Mouse (Mus musculus): ENCODE results near the gene Pou2f2.
A peak's percentile ranks its signal among the peaks of the same experiment; 100 is the strongest.

The Pou2f2 gene

DNA sequence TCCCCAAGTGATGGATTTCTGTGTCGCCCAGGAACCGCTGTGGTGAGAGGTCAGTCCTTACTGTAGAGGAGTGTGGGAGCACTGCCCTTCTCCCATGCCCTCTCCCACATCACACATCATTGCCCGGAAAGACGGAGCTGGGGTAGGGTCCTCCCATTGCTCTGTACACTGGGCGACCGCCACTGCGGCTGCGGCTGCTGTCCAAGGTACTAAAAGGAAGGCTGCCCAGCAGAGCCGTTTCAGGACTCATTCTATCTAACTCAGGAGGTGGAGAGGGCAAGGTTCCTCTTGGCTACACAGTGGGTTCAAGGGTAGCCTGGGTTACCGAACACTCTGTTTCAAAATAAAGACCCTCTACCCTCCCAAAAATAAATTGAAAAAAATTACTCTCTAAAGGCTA is 33.6 kb downstream of the Pou2f2 start:
- DNase-seq (ENCODE audit: low spot score in 2 of 2): no peak

DNA sequence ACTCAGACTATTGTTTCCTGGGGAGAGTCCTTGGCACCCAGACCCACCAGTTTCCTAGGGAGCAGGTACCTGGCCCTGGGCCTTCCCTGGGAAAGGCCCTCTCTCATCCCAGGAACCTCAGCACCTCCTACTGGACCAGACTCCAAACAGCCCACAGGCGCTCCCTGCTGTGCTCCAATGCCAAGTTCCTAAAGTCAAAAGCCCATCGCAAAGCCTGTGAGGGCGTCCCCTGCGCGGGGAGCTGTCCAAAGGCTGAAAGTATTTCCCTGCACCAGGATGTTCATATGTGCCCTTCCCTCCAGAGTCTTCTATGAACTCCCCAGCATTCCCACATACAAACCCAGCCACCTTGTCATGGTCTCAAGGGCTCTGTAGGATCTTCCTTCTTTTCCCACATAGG is 37.8 kb downstream of the Pou2f2 start:
- no peak for DNase-seq (ENCODE audit: low spot score in 2 of 2)

DNA sequence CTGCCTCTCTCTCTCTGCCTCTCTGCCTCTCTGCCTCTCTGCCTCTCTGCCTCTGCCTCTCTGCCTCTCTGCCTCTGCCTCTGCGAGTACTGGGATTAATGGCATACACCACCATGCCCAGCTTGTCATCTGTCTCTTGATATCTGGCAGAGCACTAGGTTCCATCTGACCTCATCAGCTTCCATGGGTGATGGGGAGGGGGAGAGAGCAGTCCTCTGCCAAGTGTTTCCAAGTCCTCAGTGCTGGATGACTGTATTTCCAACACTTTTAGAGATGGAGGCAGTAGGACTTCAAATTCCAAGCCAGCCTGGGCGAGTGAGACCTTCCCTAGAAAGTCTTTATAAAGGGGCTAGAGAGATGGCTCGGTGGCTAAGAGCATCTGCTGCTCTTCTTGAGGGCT is 42.0 kb downstream of the Pou2f2 start:
- no peak for DNase-seq (ENCODE audit: low spot score in 2 of 2)

DNA sequence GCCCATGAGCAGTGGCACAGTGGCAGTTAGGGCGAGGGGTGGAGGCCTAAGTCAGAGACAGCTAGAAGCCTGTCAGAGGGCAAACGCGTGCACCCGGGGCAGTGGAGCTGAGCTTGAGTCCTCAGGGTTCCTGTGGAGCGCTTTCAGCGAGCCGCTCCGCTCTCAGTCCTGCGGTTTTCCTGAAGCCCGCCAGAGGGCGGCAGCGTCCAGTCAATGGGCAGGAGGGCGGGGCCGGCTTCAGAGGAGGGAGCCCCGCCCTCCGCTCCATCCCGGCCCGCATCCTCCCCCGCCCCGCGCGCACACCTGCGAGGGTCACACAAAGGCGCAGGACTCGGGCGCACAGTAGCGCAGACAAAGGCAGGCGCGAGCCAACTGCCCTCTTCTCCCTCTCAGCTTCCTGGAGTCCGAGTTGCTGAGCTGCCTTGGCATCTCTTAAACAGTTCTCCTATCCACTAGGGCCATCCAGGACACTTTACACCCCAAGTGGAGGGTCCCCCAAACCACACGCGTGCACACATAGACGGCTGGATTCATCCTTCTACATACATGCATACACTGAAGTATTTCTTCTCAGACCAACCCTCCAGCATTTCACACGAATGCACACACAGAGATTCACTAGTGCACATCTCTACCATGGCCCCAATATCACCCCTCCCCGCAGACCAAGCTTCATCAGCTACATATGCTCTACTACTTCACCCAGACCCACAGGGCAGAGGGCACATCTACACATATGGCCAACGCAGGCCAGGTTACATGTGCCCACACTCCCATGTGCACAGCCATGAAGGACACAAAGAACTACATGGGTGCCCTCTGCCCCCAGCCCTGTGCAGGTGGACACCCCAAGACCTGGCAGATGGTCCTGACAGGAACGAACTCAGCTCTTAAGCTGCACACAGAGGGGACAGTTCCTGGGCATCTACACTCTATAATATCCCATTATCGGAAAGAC is 46.2 kb downstream of the Pou2f2 start:
- DNase-seq (ENCODE audit: low spot score in 2 of 2): peak; percentile 86

DNA sequence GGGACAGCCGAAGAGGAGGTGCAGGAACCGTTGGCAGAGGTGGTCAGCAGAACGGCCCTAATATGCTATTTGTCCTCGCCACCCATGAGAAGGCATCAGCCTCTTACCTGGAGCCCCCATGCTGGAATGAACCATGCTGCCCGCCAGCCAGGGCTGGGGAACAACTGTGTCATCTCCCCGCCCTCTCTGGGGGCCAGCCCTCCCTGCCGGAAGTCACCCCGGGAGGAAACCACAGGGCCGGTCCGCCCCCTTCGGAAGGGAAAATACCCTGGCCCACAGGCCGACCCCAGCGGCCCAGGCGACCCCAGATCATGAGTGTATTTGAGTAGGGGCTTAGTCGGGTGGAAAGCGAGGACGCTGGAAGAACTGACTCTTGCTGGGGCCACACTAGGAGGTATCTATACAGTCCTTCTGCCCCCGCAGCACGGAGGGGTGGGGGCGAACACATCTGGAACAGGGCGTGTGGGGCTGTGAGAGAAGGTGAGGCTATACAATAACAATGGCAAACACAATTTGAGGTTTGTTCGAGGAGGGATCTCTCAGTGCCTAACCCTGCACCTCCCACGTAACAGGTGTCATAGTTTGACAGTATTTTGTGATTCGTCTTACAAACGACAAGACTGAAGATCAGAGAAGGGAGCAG is 47.1 kb downstream of the Pou2f2 start:
- DNase-seq (ENCODE audit: low spot score in 2 of 2): peak; percentile 88 to 89

DNA sequence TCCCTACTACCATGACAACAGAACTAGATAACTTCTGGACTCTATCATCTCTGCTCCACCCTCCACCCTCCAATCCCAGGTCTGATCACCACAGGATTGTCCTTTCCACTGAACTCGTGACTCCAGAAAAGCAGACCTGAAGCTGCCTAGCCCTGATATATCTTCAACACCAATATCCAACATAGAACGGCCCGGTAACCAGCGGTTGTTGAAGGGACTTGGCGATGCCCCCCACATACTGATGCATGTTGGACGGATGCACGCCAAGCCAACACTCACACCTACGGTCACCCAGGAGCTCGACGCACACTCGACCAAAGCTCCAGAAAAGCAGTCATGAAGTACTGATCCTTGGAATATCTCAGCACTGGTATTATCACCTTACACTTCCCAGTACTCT is 48.3 kb downstream of the Pou2f2 start:
- no peak for DNase-seq (ENCODE audit: low spot score in 2 of 2)

DNA sequence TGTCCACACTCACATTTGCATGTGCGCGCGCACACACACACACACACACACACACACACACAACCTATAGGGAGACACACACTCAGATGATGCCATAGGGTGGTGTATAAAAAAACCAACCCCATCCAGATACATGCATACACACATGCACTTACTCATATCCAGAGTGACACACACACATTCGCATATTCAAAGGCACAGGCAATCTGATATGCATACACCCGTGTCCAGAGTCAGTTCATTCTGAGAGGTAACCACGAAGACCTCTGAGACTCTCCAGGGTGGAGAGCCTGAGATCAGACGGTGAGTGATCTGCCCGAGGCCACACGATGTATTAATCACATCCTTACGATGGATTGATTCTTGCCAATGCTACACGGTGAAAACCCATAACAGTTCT is 49.0 kb downstream of the Pou2f2 start:
- no peak for DNase-seq (ENCODE audit: low spot score in 2 of 2)

DNA sequence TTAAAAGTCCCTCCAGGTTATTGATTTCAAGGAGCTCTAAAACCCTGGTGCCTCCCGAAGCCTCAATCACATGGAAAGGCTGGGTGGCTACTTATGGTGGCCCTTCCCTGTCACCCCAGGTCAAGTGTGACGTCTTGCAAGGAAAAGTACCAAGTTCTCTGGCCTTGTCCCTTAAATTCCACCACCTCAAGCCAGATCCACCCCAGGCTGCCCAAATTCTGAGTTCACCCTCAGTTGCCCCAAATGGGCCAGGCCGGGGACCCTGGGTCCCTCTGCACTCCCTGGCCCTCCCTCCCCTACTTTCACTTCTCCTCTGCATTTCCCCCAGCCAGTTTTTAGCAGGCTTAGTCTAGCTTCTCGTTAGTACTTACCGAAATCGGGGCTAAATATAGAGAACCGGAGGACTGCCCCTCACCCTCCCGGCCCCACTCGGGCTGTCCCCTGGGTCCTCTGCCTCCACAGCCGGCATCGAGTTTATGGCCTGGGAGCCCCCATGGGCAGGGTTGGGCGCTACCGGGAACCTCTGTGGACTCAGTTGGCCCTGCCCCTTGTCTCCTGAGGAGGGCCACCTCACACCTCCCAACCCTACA is 50.0 kb downstream of the Pou2f2 start:
- peak; percentile 93 for DNase-seq (ENCODE audit: low spot score in 2 of 2)

DNA sequence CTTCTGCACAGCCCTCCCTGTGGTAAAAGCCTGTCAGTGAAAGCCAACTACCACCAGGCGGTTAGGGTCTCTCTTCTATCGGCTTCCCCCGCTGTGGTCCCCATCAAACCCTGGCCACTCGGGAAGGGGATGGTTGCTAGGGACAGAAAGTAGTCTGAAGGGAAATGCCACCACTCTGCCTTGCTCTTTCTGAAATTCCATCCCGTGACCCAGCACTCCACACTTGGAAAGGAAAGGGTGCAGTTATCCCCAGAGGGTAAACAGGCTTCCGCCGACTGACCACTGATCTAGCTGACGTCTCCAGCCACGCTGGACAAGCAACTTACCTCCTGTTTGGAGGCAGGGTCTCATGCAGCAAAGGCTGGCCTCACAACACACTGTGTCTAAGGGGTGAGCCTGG is 51.6 kb downstream of the Pou2f2 start:
- DNase-seq (ENCODE audit: low spot score in 2 of 2): no peak

DNA sequence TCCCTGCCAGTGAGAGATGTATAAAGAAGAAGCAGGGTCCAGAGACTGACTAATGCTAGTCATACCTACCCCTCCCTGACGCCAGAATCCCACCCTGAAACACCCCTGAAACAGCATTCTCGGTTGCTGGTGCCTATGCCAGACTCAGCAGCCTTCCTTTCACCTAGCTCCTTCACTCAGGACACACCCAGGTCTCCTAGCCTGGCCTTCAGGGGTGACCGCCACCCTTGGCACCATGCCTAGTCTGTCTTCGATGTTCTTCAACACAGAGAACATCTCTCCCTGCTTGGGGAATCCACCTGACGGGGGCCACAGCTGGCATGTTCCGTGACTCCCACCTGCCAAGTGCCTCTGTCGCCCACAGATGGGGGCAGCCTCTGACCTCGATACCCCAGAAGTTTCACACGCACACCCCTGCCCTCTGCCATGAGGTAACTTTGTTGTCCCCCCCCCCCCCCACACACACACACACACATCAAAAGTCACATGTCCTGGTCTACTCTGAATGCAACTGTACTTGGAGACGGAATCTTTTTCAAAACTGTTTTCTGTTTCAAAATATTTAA is 53.7 kb downstream of the Pou2f2 start:
- no peak for DNase-seq (ENCODE audit: low spot score in 2 of 2)

DNA sequence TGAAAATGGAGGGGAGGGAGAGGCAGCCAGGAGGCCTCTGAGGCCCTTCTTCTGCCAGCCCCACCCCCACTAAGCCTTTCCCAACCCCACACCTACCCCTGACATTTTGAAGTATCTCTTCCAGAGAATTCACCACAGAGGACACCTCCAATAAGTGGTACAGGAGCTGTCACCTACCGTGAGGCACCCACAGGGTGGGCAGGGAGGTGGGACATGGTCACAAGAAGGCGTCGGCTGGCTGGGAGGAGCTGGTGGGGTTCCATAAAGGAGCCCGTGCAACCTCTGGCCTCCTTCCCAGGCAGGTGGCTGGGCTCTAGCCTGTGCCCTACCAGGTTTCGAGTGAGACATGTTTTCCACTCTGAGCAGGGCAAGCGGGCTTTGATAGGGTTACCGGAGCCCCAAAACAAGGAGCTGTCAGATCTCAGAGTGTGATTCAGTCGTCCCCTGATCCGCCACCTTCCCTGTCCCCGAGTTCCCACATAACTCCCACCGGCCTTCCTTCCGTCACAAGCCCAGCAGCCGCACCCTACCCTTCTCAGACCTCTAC is 58.2 kb downstream of the Pou2f2 start:
- no peak for DNase-seq (ENCODE audit: low spot score in 2 of 2)

DNA sequence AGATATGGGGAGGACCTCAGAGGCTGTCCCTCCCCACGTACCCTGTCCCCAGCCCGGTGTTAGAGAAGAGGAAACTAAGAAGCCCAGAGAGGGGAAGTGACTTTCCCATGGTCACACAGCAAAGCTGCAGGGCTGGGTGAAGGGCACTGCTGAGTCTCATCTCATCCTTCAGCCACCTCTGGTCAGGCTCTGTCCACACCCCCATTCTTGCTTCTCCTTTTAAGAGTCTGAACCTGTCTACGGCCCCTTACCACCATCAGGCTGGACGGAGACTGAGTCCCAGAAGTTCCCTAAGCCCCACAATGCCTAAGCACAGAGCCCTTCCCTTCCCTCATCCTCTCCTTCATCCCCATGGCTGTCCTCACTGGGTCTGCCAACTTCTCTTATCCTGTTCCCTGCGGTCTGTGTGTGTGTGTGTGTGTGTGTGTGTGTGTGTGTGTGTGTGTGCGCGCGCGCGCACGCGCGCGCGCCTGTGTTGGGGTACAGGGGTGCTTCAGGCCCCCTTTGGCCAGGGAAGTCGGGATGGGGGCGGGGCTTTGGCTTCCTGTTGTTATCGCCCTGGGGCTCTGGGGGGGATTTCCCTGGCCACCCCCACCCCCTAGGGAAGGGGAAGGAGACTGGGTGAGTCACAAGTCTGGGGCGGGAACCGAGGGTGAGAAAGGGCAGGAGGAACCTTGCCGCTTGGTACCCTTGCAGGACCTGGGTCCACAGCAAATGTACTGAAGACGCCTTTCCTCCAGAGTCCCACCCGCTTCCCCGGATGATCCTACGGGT is 59.3 kb downstream of the Pou2f2 start:
- peak; percentile 92 to 94 for DNase-seq (ENCODE audit: low spot score in 2 of 2)

DNA sequence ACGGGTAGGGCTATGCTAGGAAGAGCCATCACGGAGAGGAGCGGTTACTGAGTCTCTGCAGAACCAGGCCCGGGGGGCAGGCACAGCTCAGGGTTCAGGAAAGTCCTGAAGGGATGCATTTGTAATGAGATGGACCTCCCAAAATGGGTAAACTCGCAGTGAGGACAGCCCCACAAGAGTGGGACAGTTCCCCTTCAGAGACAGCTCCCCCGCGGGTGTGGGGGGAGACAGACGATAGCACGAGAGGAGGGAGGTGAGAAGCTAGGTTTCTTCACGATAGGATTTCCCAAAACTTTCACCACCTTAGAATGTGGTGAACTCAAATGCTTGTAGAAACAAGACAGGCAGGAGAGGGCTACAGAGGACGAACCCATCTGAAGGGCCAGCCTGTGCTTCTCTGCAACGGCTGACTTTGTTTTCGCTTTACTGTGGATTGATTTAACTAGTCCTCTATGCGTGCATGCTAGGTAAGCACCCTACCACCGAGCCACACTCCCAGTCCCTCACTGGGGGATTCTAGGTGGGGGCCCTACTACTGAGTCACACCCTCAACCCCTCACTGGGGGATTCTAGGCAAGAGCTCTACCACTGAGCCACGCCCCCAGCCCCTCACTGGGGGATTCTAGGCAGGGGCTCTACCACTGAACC is 66.4 kb downstream of the Pou2f2 start:
- no peak for DNase-seq (ENCODE audit: low spot score in 2 of 2)

DNA sequence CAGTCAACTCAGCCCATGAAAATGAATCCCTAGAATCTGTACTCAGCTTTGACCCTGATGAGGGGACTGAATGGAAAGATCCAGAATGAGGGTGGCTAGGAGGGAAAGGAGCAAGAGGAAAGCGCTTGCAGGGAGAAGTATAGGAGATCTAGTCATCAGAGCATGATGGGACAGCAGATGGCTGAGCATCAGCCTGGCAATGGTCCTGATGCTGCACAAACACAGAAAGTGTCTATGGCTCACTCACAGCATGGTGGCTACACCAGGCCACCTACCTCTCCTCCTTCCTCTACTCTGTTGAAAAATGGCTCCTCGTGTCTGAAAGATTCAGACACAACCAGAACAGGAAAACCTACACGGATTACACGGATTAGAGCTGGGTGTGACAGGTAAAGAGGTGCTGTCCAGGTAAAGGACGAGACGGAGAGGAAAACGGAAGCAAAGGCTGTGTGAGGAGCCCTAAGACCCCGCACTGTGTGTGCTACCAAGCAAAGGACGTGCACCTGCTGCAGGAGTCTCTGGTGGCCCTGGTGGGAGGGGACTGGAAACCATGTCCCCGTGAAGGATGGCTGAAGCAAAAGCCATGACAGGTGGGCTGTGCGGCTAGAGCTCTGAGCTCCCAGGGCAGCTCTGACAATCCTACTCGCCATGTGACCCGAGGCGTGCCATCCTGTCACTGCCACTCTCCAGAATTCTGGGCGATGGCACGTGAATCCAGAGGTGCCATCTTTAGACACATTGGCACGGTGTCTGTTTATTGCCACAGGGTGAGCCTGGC is 67.2 kb downstream of the Pou2f2 start:
- peak; percentile 68 to 73 for DNase-seq (ENCODE audit: low spot score in 2 of 2)

DNA sequence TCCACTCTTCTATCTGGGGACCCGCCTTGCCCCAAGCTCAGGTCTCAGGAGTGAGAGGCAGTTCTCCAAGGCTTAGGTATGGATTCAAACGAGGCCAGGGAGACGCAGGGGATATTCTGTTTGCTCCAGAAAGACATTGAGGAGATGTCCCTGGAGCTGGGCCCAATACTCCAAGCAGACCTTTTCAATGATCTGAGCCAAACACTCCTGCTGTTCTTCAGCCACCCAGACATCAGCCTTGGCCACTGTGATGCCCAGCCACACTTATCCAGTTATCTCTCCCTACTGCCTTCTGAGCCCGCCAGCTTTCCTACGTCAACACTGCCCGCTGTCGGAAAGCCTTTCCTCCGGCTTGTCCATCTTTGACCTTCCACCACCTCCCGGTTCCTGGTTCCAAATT is 69.2 kb downstream of the Pou2f2 start:
- DNase-seq (ENCODE audit: low spot score in 2 of 2): no peak

DNA sequence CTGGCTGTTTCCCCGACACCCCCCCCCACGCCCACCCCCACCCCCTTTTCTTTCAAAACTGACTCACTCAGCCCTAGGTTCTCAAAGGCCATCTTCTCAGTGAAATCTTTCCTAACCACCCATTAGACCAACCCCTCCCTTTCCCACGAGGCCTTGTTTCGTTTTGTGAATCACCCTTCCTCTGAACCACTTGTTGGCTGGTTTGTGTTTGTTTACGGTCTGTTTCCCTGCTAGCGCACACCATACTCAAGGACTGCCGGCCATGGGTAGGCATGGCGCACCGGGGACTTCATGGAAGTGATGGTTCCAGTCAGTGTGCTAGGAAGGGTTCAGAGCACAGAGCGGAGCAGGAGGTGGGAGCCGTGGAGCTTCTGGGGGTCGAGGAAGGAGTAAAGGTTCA is 70.2 kb downstream of the Pou2f2 start:
- no peak for DNase-seq (ENCODE audit: low spot score in 2 of 2)

DNA sequence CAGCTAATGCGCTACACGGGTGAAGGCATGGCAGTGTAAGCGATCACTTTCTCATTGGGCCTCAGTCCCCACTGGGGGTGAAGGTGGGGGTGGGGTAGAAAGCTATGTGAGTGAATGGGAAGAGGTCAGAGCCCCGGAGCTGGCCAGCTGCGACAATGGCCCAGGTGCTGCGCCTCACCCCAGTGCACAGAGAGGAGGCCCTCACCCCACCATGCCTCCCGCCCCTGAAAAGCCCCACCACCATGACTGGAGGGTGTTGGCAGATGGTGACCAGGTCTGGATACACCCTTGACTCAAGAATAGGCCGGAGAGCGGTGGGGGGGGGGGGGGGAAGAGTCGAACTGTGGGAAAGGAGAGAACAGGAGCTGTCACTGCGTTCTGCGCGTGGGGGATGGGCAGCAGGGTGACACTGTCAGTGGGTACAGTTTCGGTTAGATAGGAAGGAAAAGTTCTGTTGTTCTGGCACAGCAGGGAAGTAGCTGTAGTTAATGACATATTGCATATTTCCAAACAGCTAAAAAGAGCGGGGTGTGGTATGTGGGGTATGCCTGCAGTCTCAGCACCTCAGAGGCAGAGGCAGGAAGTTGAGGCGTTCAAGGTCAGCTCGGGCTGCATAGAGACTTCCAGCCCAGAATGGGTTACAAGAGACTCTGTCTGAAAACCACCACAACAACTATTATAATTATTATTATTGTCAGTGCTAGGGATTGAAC is 72.6 kb downstream of the Pou2f2 start:
- peak; percentile 75 to 76 for DNase-seq (ENCODE audit: low spot score in 2 of 2)

DNA sequence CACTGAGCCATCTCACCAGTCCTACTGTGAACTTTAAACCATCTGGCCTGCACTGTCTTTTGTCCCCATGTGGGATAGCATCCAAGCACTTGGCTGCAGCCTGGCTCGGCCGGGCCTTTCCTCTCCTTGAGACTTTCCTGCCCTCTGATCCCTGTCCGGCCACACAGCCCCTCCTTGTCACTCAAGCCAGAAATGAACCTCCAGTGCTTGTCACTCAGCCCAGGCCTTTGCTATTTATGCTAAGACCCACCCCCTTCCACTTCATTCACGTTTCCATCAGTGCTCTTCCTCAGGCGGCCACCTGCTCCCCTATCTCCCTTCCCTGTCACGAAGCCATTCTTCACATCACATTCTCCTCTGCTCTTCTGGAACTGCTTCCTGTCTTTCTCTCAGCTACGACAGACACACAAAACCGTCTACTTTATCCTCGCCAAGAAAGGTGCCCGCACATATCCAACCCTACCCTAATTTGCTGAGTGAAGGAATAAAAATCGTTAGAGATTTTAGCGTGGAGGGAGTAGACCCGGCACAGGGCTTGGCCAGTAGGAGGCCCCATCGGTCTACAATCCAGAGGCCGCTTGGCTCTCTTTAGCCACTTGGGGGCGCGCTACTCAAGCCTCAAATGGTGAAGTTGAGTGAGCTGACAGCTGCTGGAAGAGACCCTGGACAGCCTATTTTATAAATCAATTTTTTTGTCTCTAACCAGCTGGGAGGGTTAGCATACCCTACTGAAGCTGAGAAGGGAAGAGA is 73.9 kb downstream of the Pou2f2 start:
- peak; percentile 82 to 87 for DNase-seq (ENCODE audit: low spot score in 2 of 2)

DNA sequence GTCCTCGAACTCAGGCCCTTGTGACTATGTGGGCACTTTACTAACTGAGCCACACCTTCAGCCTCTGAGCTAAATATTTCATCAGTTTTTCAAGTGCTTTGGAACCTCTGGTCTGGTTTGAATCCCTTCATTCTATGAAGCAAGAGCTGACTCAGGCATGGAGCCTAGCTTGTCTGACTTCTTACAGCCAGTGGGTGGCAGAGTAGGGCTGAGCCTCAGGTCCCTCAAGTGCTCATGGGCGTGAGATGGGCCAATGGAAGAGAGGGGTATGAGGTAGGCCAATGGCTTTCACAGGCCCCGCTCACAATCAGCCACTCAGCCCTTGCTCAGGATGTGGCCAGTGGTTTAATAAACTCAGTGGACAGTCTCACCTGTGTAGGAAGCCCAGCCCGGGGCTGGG is 79.9 kb downstream of the Pou2f2 start:
- DNase-seq (ENCODE audit: low spot score in 2 of 2): no peak
